Mouse (Mus musculus): ENCODE results near the gene B3gnt5. TPM values are rescaled to one million over a fixed set of nuclear protein-coding genes. Genes with fewer than 3 reads are reported as not detected.

Gene B3gnt5
- total and polyA plus RNA-seq, 2 experiments = 0.02 to 0.09 TPM

GRCm38 (mm10) chr16:19761691-19762090 lies 1.7 kb downstream of the B3gnt5 start:
- TF ChIP-seq POLR2A (IDR thresholded peaks at IDR 0.05; ENCODE audit: extremely low read depth, insufficient read depth, low read length) (no peak), CTCF (IDR thresholded peaks at IDR 0.05; ENCODE audit: low read depth, low read length) (no peak)
- no peak for DNase-seq (ENCODE audit: extremely low read depth, low read depth, low spot score)
- H3K27me3 ChIP-seq (ENCODE audit: control insufficient read depth, insufficient read depth, low read length) = peaks cover 5% of the 10 kb centered on the region; the same call in 1 of the 2 replicates
- 79% methylated on average over 1 of the region's 1 CpGs for WGBS
- no peaks in the 10 kb centered on the region for H3K36me3 ChIP-seq (ENCODE audit: control insufficient read depth, insufficient read depth, low read length)
- no peak overlapping the region for H3K9ac ChIP-seq (ENCODE audit: low read depth, low read length)
- no peaks in the 10 kb centered on the region for H3K4me1 ChIP-seq (ENCODE audit: control insufficient read depth, insufficient read depth, low read length)
- no peaks in the 10 kb centered on the region for H3K79me2 ChIP-seq (ENCODE audit: control insufficient read depth, insufficient read depth, low read length)
- H3K4me3 ChIP-seq (ENCODE audit: insufficient read depth, low read depth, low read length) = no peak overlapping the region
- no peak overlapping the region for H3K27ac ChIP-seq (replicated peaks; ENCODE audit: insufficient read depth, low read depth, low read length)

- Histone ChIP-seq H3K4me3 (ENCODE audit: insufficient read depth, low read depth, low read length) (no peak overlapping the region), H3K4me1 (ENCODE audit: control insufficient read depth, insufficient read depth, low read length) (no peaks in the 10 kb centered on the region), H3K9ac (ENCODE audit: low read depth, low read length) (no peak overlapping the region), H3K36me3 (ENCODE audit: control insufficient read depth, insufficient read depth, low read length) (no peaks in the 10 kb centered on the region), H3K27ac (replicated peaks; ENCODE audit: insufficient read depth, low read depth, low read length) (no peak overlapping the region), H3K79me2 (ENCODE audit: control insufficient read depth, insufficient read depth, low read length) (no peaks in the 10 kb centered on the region), H3K27me3 (ENCODE audit: control insufficient read depth, insufficient read depth, low read length) (peaks cover under 1% of the 10 kb centered on the region; the same call in 1 of the 2 replicates)
- WGBS = 98% methylated on average over 3 of the region's 3 CpGs
- no peak for DNase-seq (ENCODE audit: extremely low read depth, low read depth, low spot score)
- no peak for TF ChIP-seq CTCF (IDR thresholded peaks at IDR 0.05; ENCODE audit: low read depth, low read length)
These were observed 6.1 kb downstream of the B3gnt5 start for GRCm38 (mm10) chr16:19766107-19766506.

GRCm38 (mm10) chr16:19768046-19768445 lies 8.0 kb downstream of the B3gnt5 start:
- no peaks in the 10 kb centered on the region for H3K36me3 ChIP-seq (ENCODE audit: control insufficient read depth, insufficient read depth, low read length)
- H3K4me3 ChIP-seq (ENCODE audit: insufficient read depth, low read depth, low read length) = no peak overlapping the region
- TF ChIP-seq CTCF (IDR thresholded peaks at IDR 0.05; ENCODE audit: low read depth, low read length) (no peak), POLR2A (IDR thresholded peaks at IDR 0.05; ENCODE audit: extremely low read depth, insufficient read depth, low read length) (no peak)
- H3K27me3 ChIP-seq (ENCODE audit: control insufficient read depth, insufficient read depth, low read length) = no peaks in the 10 kb centered on the region
- H3K27ac ChIP-seq (replicated peaks; ENCODE audit: insufficient read depth, low read depth, low read length) = no peak overlapping the region
- no peak for DNase-seq (ENCODE audit: extremely low read depth, low read depth, low spot score)
- no peak overlapping the region for H3K9ac ChIP-seq (ENCODE audit: low read depth, low read length)
- 80% methylated on average over 5 of the region's 5 CpGs for WGBS
- no peaks in the 10 kb centered on the region for H3K79me2 ChIP-seq (ENCODE audit: control insufficient read depth, insufficient read depth, low read length)
- H3K4me1 ChIP-seq (ENCODE audit: control insufficient read depth, insufficient read depth, low read length) = no peaks in the 10 kb centered on the region

- Histone ChIP-seq H3K27me3 (ENCODE audit: control insufficient read depth, insufficient read depth, low read length) (no peaks in the 10 kb centered on the region), H3K9ac (ENCODE audit: low read depth, low read length) (no peak overlapping the region), H3K4me3 (ENCODE audit: insufficient read depth, low read depth, low read length) (no peak overlapping the region), H3K4me1 (ENCODE audit: control insufficient read depth, insufficient read depth, low read length) (no peaks in the 10 kb centered on the region), H3K36me3 (ENCODE audit: control insufficient read depth, insufficient read depth, low read length) (no peaks in the 10 kb centered on the region), H3K79me2 (ENCODE audit: control insufficient read depth, insufficient read depth, low read length) (no peaks in the 10 kb centered on the region), H3K27ac (replicated peaks; ENCODE audit: insufficient read depth, low read depth, low read length) (no peak overlapping the region)
- DNase-seq (ENCODE audit: extremely low read depth, low read depth, low spot score) = no peak
- no peak for TF ChIP-seq CTCF (IDR thresholded peaks at IDR 0.05; ENCODE audit: low read depth, low read length)
- no peak for TF ChIP-seq POLR2A (IDR thresholded peaks at IDR 0.05; ENCODE audit: extremely low read depth, insufficient read depth, low read length)
These were observed 12.0 kb downstream of the B3gnt5 start for GRCm38 (mm10) chr16:19772013-19772412.

GRCm38 (mm10) chr16:19786386-19787090 lies 26.5 kb downstream of the B3gnt5 start:
- Histone ChIP-seq H3K4me1 (ENCODE audit: control insufficient read depth, insufficient read depth, low read length) (no peaks in the 10 kb centered on the region), H3K9ac (ENCODE audit: low read depth, low read length) (no peak overlapping the region), H3K79me2 (ENCODE audit: control insufficient read depth, insufficient read depth, low read length) (no peaks in the 10 kb centered on the region), H3K27ac (replicated peaks; ENCODE audit: insufficient read depth, low read depth, low read length) (no peak overlapping the region), H3K36me3 (ENCODE audit: control insufficient read depth, insufficient read depth, low read length) (no peaks in the 10 kb centered on the region), H3K27me3 (ENCODE audit: control insufficient read depth, insufficient read depth, low read length) (no peaks in the 10 kb centered on the region), H3K4me3 (ENCODE audit: insufficient read depth, low read depth, low read length) (no peak overlapping the region)
- peak; percentile 49 for DNase-seq (ENCODE audit: extremely low read depth, low read depth, low spot score)
- WGBS = 78% methylated on average over 12 of the region's 12 CpGs
- TF ChIP-seq CTCF (IDR thresholded peaks at IDR 0.05; ENCODE audit: low read depth, low read length) = no peak
- TF ChIP-seq POLR2A (IDR thresholded peaks at IDR 0.05; ENCODE audit: extremely low read depth, insufficient read depth, low read length) = no peak

- H3K27ac ChIP-seq (replicated peaks; ENCODE audit: insufficient read depth, low read depth, low read length) = no peak overlapping the region
- no peaks in the 10 kb centered on the region for H3K79me2 ChIP-seq (ENCODE audit: control insufficient read depth, insufficient read depth, low read length)
- H3K4me1 ChIP-seq (ENCODE audit: control insufficient read depth, insufficient read depth, low read length) = no peaks in the 10 kb centered on the region
- DNase-seq (ENCODE audit: extremely low read depth, low read depth, low spot score) = no peak
- H3K27me3 ChIP-seq (ENCODE audit: control insufficient read depth, insufficient read depth, low read length) = no peaks in the 10 kb centered on the region
- 89% methylated on average over 2 of the region's 2 CpGs for WGBS
- TF ChIP-seq POLR2A (IDR thresholded peaks at IDR 0.05; ENCODE audit: extremely low read depth, insufficient read depth, low read length) = no peak
- TF ChIP-seq CTCF (IDR thresholded peaks at IDR 0.05; ENCODE audit: low read depth, low read length) = no peak
- no peak overlapping the region for H3K9ac ChIP-seq (ENCODE audit: low read depth, low read length)
- H3K4me3 ChIP-seq (ENCODE audit: insufficient read depth, low read depth, low read length) = no peak overlapping the region
- no peaks in the 10 kb centered on the region for H3K36me3 ChIP-seq (ENCODE audit: control insufficient read depth, insufficient read depth, low read length)
These were observed 29.9 kb downstream of the B3gnt5 start for GRCm38 (mm10) chr16:19789914-19790313.
